Mouse (Mus musculus) kidney, embryonic 15.5 days (tissue): Measurements from ENCODE around the gene Pi4k2a. TPM values are rescaled to one million over a fixed set of nuclear protein-coding genes. Genes with fewer than 3 reads are reported as not detected.
"Not testable (repeated sequence)": the region's sequence is repeated elsewhere in the genome, so short reads cannot be mapped to it uniquely, and the experiment has no call there.

Experiments used
- ATAC-seq: fragments of 200-750 bp; cut with Nextera tagmentation; replicated peaks from 2 replicates; pipeline ENCODE4 v1.8.0; 2017; ENCODE audit warnings: moderate TSS enrichment; ENCODE audit not compliant: low FRiP score
- H3K27ac ChIP-seq: fragments of 300-500 bp; sonication (generic); 2 replicates; pipeline ENCODE4 v1.5.1; 2015; ENCODE audit warnings: mild to moderate bottlenecking, inconsistent platforms
- H3K27me3 ChIP-seq: fragments of 300-500 bp; sonication (generic); 2 replicates; pipeline ENCODE4 v1.6.1; 2015; ENCODE audit warnings: inconsistent platforms
- H3K36me3 ChIP-seq: fragments of 300-500 bp; sonication (generic); 2 replicates; pipeline ENCODE4 v1.6.1; 2015; ENCODE audit warnings: inconsistent platforms
- H3K4me1 ChIP-seq: fragments of 300-500 bp; sonication (generic); 2 replicates; pipeline ENCODE4 v1.6.1; 2015; ENCODE audit warnings: inconsistent platforms
- H3K4me2 ChIP-seq: fragments of 300-500 bp; sonication (generic); 2 replicates; pipeline ENCODE4 v1.6.1; 2015; ENCODE audit warnings: moderate library complexity, mild to moderate bottlenecking, inconsistent platforms
- H3K4me3 ChIP-seq: fragments of 300-500 bp; sonication (generic); replicated peaks from 2 replicates; pipeline ENCODE4 v1.5.1; 2015; ENCODE audit warnings: mild to moderate bottlenecking, inconsistent platforms
- H3K9ac ChIP-seq: fragments of 300-500 bp; sonication (generic); 2 replicates; pipeline ENCODE4 v1.6.1; 2015; ENCODE audit warnings: mild to moderate bottlenecking, inconsistent platforms
- H3K9me3 ChIP-seq: fragments of 300-500 bp; sonication (generic); replicated peaks from 2 replicates; pipeline ENCODE4 v1.6.1; 2016; ENCODE audit warnings: inconsistent platforms
- WGBS: fragments of 180-500 bp; shearing (Covaris S2); methylation state at CpG from one replicate; pipeline ENCODE4 v1.1.7; 2015; ENCODE audit warnings: mixed read lengths; 5-methylcytosine and 5-hydroxymethylcytosine counted together
- polyA plus RNA-seq: library from polyadenylated mRNA; unstranded; fragments of >200 nt; fragmentation: Nextera tagmentation; extraction: Ambion mirVana; gene quantifications from 2 replicates; pipeline ENCODE4 v1.2.1, GENCODE M21; 2015

Gene Pi4k2a
- polyA plus RNA-seq, 1 experiment from 2014 or later: 27.7 TPM

DNA sequence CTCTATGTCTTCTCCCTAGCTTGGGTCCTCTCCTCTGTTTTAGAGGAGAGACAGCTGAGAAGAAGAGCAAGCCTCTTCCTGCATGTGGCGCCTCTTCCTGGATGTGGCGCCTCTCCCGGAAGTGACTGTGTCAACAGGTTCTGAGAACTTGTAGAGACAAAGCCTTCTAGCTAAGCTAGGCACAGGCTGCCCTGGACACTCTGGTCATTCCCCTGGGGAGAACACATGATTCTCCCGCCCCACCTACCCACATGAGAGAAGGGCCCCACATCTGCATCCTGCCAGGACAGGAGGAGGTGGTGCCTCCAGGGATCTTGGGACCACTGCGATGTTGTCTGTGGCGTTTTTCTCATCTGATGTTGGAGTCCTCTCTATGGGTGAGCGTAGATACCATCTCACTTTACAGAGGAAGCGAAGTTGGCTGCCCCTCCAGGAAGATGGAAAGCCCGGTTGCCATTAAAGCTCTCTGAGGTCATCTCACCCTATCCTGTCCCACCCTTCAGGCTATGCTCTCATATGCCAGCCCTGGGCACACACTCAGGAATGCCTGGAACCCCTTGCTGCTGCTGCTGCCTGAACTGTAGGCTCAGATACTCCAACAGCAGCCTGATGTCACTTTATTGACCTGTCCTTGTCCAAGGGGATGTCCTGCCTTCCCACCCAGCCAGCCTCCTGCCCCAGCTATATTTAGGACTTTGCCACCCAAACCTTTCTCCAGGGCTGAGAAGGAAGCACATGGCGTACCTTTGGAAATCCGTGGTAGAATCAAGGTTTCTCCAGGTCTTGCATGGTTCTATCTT is 21.6 kb upstream of the Pi4k2a start:
- H3K9ac ChIP-seq: no peak overlapping the region
- H3K4me3 ChIP-seq: no peak overlapping the region
- no peak overlapping the region for H3K27ac ChIP-seq
- no peak overlapping the region for H3K4me2 ChIP-seq
- 0 out of 2 replicates have a peak, but pooled peaks have one; percentile 15 for ATAC-seq
- no peaks in the 10 kb centered on the region for H3K36me3 ChIP-seq
- 0 out of 2 replicates have a peak, but pooled peaks cover 3% of the 10 kb centered on the region for H3K4me1 ChIP-seq
- 76% methylated on average over 11 of the region's 11 CpGs for WGBS
- H3K27me3 ChIP-seq: no peaks in the 10 kb centered on the region
- H3K9me3 ChIP-seq: no peaks in the 10 kb centered on the region; the same call in 1 of the 2 replicates

DNA sequence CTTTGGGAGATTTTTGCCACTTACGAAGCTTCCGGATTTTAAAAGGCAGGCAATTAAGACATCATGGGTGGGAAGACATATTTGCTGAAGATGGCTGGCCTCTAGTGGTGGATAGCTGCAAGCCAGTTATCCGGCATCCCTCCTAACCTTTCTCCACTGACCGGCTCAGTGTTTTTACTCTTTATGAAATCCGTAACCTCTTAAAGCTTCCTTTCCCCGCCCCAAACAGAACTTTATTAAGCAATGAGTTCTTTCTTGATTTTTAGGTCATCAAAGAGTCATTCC is 21.1 kb upstream of the Pi4k2a start:
- Histone ChIP-seq H3K27me3 (no peaks in the 10 kb centered on the region), H3K36me3 (no peaks in the 10 kb centered on the region), H3K4me3 (no peak overlapping the region), H3K27ac (no peak overlapping the region), H3K9ac (no peak overlapping the region), H3K4me2 (no peak overlapping the region), H3K9me3 (no peaks in the 10 kb centered on the region; the same call in 1 of the 2 replicates), H3K4me1 (0 out of 2 replicates have a peak, but pooled peaks cover 3% of the 10 kb centered on the region)
- 55% methylated on average over 6 of the region's 6 CpGs for WGBS
- no peak for ATAC-seq

DNA sequence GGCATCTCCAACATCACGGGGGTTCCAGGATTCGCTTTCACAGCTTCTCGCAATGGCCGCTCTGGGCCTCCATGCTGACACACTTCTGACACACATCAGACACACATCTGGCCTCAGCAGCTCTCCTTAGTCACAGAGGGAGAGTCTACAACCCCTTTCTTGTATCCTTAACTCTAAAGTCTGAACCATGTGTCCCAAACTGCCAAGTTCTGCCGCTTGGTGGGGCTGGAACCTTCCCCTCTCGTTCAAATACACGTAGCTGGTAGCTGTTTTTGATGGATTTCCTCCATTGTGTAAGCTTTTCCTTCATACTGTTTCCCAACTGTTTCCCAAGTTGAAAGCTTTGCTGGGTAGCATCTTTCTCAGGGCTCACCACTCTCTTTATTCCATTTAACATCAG is 19.0 kb upstream of the Pi4k2a start:
- no peaks in the 10 kb centered on the region for H3K27me3 ChIP-seq
- WGBS: 78% methylated on average over 7 of the region's 7 CpGs
- no peak overlapping the region for H3K4me2 ChIP-seq
- no peaks in the 10 kb centered on the region; the same call in 1 of the 2 replicates for H3K9me3 ChIP-seq
- no peak overlapping the region for H3K4me3 ChIP-seq
- H3K9ac ChIP-seq: no peak overlapping the region
- no peak overlapping the region for H3K27ac ChIP-seq
- ATAC-seq: no peak
- peaks cover 15% of the 10 kb centered on the region for H3K36me3 ChIP-seq
- 0 out of 2 replicates have a peak, but pooled peaks cover 3% of the 10 kb centered on the region for H3K4me1 ChIP-seq

DNA sequence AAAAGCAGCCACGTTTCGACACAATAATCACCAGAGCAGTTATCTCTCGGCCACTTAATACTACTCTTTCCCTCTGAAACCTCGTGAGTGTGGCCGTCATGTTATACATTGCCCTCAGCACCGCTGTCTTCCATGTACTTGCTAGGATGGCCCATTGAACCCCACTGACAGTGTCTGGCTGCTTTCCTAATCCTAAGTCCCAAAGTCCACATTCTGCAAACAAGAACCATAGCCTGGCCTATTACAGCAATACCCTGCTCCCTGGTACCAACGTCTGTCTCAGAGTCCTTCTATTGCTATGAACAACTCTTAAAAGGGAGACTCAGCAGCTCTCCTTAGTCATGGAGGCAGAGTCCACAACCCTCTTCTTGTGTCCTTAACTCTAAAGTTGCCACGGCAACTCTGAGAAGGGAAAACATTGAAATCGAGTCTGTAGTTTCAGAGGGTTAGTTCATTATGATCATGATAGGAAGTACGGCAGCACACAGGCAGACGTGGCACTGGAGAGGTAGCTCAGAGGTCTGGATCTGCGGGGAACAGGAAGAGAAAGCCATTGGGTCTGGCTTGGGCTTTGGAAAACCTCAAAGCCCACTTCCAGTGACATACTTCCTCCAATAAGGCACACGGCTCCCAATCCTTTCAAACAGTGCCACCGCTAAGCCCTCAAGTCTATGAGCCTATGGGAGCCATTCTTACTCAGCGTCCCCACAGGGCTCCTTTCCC is 18.2 kb upstream of the Pi4k2a start:
- H3K4me2 ChIP-seq: no peak overlapping the region
- 0 out of 2 replicates have a peak, but pooled peaks have one; percentile 47 for ATAC-seq
- no peaks in the 10 kb centered on the region for H3K27me3 ChIP-seq
- no peak overlapping the region for H3K4me3 ChIP-seq
- 82% methylated on average over 15 of the region's 15 CpGs for WGBS
- no peak overlapping the region for H3K9ac ChIP-seq
- peaks cover 22% of the 10 kb centered on the region for H3K36me3 ChIP-seq
- H3K27ac ChIP-seq: no peak overlapping the region
- H3K4me1 ChIP-seq: 0 out of 2 replicates have a peak, but pooled peaks cover 3% of the 10 kb centered on the region
- H3K9me3 ChIP-seq: no peaks in the 10 kb centered on the region; the same call in 1 of the 2 replicates

DNA sequence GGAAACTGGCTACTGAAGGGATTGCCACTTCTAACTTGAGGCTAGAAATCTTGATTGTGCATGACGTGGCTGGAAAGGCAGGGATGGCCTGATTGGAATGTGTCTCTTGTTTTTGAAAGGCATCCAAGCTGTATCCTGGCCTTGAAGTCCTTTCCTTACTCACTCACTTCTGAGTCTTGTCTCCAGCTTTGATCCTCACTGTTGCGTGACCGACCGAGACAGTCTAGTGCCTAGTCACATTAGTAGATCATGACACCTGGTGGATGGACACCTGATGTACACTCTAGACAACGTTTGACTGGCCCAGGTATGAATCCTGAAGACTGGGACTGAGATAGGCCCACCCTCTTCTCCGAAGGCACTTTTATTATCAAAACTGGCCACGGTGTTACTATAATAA is 17.5 kb upstream of the Pi4k2a start:
- Histone ChIP-seq H3K4me1 (0 out of 2 replicates have a peak, but pooled peaks cover 3% of the 10 kb centered on the region), H3K9ac (no peak overlapping the region), H3K4me2 (no peak overlapping the region), H3K27ac (no peak overlapping the region), H3K36me3 (peaks cover 27% of the 10 kb centered on the region), H3K4me3 (no peak overlapping the region), H3K27me3 (no peaks in the 10 kb centered on the region), H3K9me3 (no peaks in the 10 kb centered on the region; the same call in 1 of the 2 replicates)
- 69% methylated on average over 7 of the region's 7 CpGs for WGBS
- ATAC-seq: no peak; the same call in 1 of the 2 replicates

DNA sequence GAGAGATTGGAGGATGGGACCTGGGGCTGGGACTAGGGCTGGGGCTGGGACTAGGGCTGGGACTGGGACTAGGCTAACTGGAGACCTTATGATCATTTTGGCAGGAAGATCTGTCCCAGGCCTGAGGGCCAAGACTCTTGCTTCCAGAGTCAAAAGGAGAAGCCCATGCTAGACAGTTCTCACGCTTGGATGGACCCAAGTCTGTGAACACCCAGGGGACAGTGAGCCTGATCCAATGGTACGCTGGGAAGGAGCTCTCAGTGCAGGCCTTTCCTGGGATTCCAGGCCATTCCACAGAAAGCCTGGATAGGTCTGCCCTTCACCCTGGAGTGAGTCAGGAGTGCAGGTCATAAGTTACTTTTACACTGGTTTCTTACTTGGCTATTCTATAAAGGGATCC is 15.2 kb upstream of the Pi4k2a start:
- Histone ChIP-seq H3K4me1 (peaks cover 7% of the 10 kb centered on the region), H3K27ac (no peak overlapping the region), H3K4me3 (no peak overlapping the region), H3K9me3 (no peaks in the 10 kb centered on the region; the same call in 1 of the 2 replicates), H3K4me2 (no peak overlapping the region), H3K36me3 (peaks cover 28% of the 10 kb centered on the region), H3K27me3 (no peaks in the 10 kb centered on the region), H3K9ac (no peak overlapping the region)
- 86% methylated on average over 2 of the region's 2 CpGs for WGBS
- no peak for ATAC-seq

DNA sequence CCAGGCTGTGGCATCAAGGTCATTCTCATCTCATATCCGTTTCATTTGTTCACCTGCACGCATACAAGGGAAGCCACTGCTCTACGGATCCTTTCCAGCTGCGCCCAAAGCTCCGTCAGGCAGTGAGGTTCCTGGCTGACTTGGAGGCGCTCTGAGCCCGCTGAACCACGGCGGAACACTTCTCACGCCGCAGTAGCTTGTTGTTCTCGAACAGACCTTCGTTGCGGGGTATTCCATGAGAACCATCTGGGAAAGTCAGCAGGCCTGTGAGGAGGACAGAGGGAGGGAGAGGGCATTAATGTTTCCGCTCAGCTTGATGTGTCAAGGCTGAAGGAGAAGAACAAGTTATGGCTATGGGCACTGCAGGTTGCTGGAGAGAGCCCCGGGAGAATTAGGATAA is 14.3 kb upstream of the Pi4k2a start:
- WGBS: 84% methylated on average over 16 of the region's 16 CpGs
- no peak overlapping the region for H3K9ac ChIP-seq
- peaks cover 14% of the 10 kb centered on the region for H3K4me1 ChIP-seq
- no peak overlapping the region for H3K27ac ChIP-seq
- no peaks in the 10 kb centered on the region for H3K27me3 ChIP-seq
- no peak for ATAC-seq
- no peak overlapping the region for H3K4me3 ChIP-seq
- H3K9me3 ChIP-seq: no peaks in the 10 kb centered on the region
- H3K36me3 ChIP-seq: peaks cover 28% of the 10 kb centered on the region
- H3K4me2 ChIP-seq: no peak overlapping the region

DNA sequence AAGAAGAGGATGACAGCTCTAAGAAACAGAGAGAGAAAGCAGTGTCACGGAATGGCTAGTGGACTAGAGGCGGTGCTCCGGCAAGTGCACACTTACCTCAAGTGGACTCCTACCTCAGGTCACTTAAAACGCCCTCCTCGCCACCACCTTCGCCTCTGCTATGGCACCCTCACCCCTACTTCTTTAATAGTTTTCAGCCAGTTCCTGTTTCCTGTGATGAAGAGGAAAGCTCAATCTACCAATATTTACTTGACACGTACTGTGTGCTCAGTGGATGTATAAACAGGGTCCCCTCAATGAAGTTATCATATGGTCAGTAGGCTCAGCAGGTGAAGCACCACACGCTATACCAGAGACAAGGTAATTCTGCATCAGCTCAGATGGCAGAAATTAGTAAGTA is 11.7 kb upstream of the Pi4k2a start:
- WGBS: 96% methylated on average over 8 of the region's 8 CpGs
- no peak overlapping the region for H3K9ac ChIP-seq
- no peak overlapping the region for H3K4me3 ChIP-seq
- no peak overlapping the region for H3K4me2 ChIP-seq
- H3K36me3 ChIP-seq: peaks cover 28% of the 10 kb centered on the region
- no peak overlapping the region for H3K27ac ChIP-seq
- no peaks in the 10 kb centered on the region for H3K9me3 ChIP-seq
- peaks cover 15% of the 10 kb centered on the region for H3K4me1 ChIP-seq
- no peak for ATAC-seq
- no peaks in the 10 kb centered on the region for H3K27me3 ChIP-seq

DNA sequence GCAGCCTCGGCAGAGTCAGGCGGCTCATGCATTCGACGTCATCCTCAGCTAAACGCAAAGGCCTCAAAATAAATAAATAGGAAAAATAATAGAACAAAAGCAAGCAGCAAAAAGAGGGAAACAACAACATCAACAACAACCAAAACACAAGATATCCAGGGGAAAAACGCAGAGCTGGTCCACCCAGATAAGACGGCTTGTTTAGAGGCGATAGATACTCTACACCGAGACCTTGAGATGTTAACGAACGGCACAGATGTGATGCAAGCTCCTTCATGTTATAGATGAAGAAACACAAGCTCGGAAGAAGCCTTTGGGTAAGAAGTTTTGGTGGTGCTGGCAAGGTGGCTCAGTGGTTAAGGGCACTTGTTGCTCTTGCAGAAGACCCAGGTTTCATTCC is 11.3 kb upstream of the Pi4k2a start:
- Histone ChIP-seq H3K27me3 (no peaks in the 10 kb centered on the region), H3K9me3 (no peaks in the 10 kb centered on the region), H3K36me3 (peaks cover 28% of the 10 kb centered on the region), H3K9ac (no peak overlapping the region), H3K4me2 (no peak overlapping the region), H3K4me1 (peaks cover 15% of the 10 kb centered on the region), H3K4me3 (no peak overlapping the region), H3K27ac (no peak overlapping the region)
- WGBS: 95% methylated on average over 12 of the region's 12 CpGs
- ATAC-seq: no peak

DNA sequence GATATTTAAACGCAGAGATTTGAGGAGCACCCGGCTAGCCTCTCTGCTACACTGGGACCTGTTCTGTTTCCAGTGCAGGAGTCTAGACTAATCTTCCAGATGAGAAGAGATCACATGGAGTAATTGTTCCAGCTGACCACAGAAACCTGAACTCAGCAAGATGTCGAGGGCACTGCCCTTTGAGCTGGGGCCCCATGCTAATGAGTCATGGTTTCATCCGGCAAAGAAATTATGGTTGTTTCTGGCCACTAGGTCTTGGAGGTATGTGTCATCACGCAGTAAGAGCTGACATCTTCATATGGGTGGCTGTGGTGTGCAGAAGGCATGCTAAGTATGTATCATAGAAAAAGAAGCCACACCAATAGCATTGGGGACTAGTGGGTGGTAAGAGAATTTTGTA is 10.3 kb upstream of the Pi4k2a start:
- no peak for ATAC-seq
- peaks cover 25% of the 10 kb centered on the region for H3K36me3 ChIP-seq
- peaks cover 15% of the 10 kb centered on the region for H3K4me1 ChIP-seq
- no peak overlapping the region for H3K9ac ChIP-seq
- no peak overlapping the region for H3K27ac ChIP-seq
- H3K4me2 ChIP-seq: no peak overlapping the region
- H3K4me3 ChIP-seq: no peak overlapping the region
- no peaks in the 10 kb centered on the region for H3K9me3 ChIP-seq
- 64% methylated on average over 5 of the region's 5 CpGs for WGBS
- H3K27me3 ChIP-seq: no peaks in the 10 kb centered on the region

DNA sequence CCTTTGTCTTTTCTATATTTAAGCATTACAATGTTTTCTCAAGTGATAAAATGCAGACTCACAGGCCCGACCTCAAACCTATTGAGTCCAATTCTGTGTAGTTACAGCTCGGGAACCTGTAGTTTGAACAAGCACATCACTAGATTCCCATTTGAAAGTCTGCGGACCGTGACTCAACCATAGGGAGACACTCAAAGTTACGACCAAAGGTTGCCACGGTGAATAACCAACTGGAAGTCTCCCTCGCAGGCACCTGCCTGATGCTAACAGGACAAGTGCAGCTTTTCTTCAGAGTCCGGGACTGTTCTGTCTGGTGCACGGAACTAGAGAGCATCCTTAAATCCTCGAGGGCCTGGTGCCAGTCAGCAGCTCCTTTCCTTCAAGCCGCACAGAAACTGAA is 9.8 kb upstream of the Pi4k2a start:
- H3K4me2 ChIP-seq: no peak overlapping the region
- peaks cover 17% of the 10 kb centered on the region for H3K4me1 ChIP-seq
- 48% methylated on average over 11 of the region's 11 CpGs for WGBS

DNA sequence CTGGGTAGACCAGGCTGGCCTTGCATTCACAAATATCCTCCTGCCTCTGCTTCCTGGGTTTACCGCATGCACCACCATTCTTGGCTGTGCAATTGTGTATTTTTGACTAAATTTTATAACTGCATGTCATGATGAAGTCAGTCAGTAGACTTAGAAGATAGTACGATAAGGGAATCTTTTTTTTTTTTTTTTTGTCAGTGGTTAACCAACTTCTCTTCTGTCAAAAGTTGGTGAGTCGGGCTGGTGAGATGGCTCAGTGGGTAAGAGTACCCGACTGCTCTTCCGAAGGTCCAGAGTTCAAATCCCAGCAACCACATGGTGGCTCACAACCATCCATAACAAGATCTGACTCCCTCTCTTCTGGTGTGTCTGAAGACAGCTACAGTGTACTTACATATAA is 8.7 kb upstream of the Pi4k2a start:
- not testable (repeated sequence) for H3K9ac ChIP-seq, H3K4me2 ChIP-seq, H3K27me3 ChIP-seq, H3K27ac ChIP-seq, H3K4me3 ChIP-seq, H3K9me3 ChIP-seq, ATAC-seq
- peaks cover 10% of the 10 kb centered on the region for H3K36me3 ChIP-seq
- H3K4me1 ChIP-seq: peaks cover 25% of the 10 kb centered on the region
- WGBS: 91% methylated on average over 5 of the region's 5 CpGs

More for the DNA sequence above, 9.8 kb upstream of the Pi4k2a start:
- no peaks in the 10 kb centered on the region for H3K9me3 ChIP-seq
- H3K4me3 ChIP-seq: no peak overlapping the region
- 0 out of 2 replicates have a peak, but pooled peaks have one; percentile 46 for ATAC-seq
- no peak overlapping the region for H3K9ac ChIP-seq
- no peaks in the 10 kb centered on the region for H3K27me3 ChIP-seq
- H3K36me3 ChIP-seq: peaks cover 20% of the 10 kb centered on the region
- no peak overlapping the region for H3K27ac ChIP-seq
